Mouse (Mus musculus) heart, postnatal 0 days (tissue): ENCODE measurements around the gene Slc25a12.

Source experiments
- CTCF ChIP-seq: IDR thresholded peaks from 2 replicates; pipeline ENCODE4 v1.5.1; 2016; ENCODE audit warnings: antibody characterized with exemption, control low read depth, low read depth
- EP300 ChIP-seq: IDR thresholded peaks from 2 replicates; pipeline ENCODE4 v1.6.1; 2016; ENCODE audit warnings: antibody characterized with exemption, low read depth

DNA sequence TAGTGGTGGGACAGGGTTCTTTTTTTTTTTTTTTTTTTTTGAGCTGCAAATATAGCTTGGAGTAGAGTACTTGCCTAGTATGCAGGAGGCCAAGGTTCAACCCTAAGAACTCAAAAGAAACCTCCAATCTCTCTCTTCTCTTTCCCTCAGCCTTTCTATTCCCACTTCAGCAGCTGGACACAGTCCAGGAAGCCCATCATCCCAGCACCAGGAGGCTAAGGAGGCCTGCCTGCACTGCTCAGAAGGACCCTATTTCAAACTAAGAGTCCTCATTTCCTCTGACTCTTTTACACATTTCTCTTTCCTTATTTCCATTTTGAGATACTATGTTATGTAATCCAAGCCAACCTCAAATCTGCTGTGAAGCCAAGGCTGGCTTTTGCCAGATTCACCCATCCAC lies 64.3 kb downstream of the Slc25a12 start:
- TF ChIP-seq CTCF (no peak), EP300 (no peak)
